Mouse (Mus musculus) heart, adult 2 months (tissue): Measurements from ENCODE around the gene Ypel2. TPM values are rescaled to one million over a fixed set of nuclear protein-coding genes. Genes with fewer than 3 reads are reported as not detected.

Source experiments
- DNase-seq, 2 experiments: peaks; one replicate each; pipeline ENCODE4 v3.0.0; 2021
- H3K27ac ChIP-seq: fragments of 200-600 bp; 2 replicates; pipeline ENCODE4 v1.8.1; 2022
- H3K27me3 ChIP-seq: fragments of 200-500 bp; 2 replicates; pipeline ENCODE4 v1.6.1; 2012; ENCODE audit warnings: mild to moderate bottlenecking, low read length, inconsistent platforms, mixed read lengths; ENCODE audit not compliant: control insufficient read depth, insufficient read depth
- H3K36me3 ChIP-seq: fragments of 200-500 bp; 2 replicates; pipeline ENCODE4 v1.6.1; 2012; ENCODE audit warnings: low read length, inconsistent platforms; ENCODE audit not compliant: control insufficient read depth, insufficient read depth
- H3K4me1 ChIP-seq: fragments of 200-500 bp; 2 replicates; pipeline ENCODE4 v1.6.1; 2011; ENCODE audit warnings: low read length; ENCODE audit not compliant: control insufficient read depth, insufficient read depth
- H3K4me3 ChIP-seq: fragments of 200-600 bp; 2 replicates; pipeline ENCODE4 v1.8.1; 2022
- H3K79me2 ChIP-seq: fragments of 200-500 bp; replicated peaks from 2 replicates; pipeline ENCODE4 v1.6.1; 2012; ENCODE audit warnings: mild to moderate bottlenecking, inconsistent platforms, low read length, moderate library complexity, mixed read lengths; ENCODE audit not compliant: control insufficient read depth, insufficient read depth
- H3K9ac ChIP-seq: fragments of 200-500 bp; 2 replicates; pipeline ENCODE4 v1.6.1; 2012; ENCODE audit warnings: low read depth, mild to moderate bottlenecking, control low read depth, inconsistent platforms, low read length, mixed read lengths
- CTCF ChIP-seq: fragments of 200-600 bp; IDR thresholded peaks from 2 replicates; pipeline ENCODE4 v1.8.1; 2022; ENCODE audit warnings: antibody characterized with exemption, mild to moderate bottlenecking, moderate library complexity
- EP300 ChIP-seq: fragments of 200-500 bp; IDR thresholded peaks from 2 replicates; pipeline ENCODE4 v1.6.1; 2011; ENCODE audit warnings: low read depth, low read length, control low read depth; ENCODE audit not compliant: insufficient read depth
- POLR2A ChIP-seq: fragments of 200-500 bp; IDR thresholded peaks from 2 replicates; pipeline ENCODE4 v1.6.1; 2011; ENCODE audit warnings: mild to moderate bottlenecking, low read depth, low read length, control low read depth; ENCODE audit not compliant: insufficient read depth
- WGBS: fragments of 180-500 bp; shearing (Covaris S2); methylation state at CpG from one replicate; pipeline ENCODE4 v1.1.7; 2018; 5-methylcytosine and 5-hydroxymethylcytosine counted together
- intact Hi-C: fragments of 180-260 bp; cut with DNase I; formaldehyde crosslinking; loops from one replicate; pipeline ENCODE4 v1.15.1; 2025
- polyA plus RNA-seq: library from polyadenylated mRNA; depleted of rRNA; stranded (reverse); fragments of >200 nt; gene quantifications from 2 replicates; pipeline ENCODE4 v1.2.3, GENCODE M21; 2012
- total RNA-seq, 2 experiments: library from RNA; stranded (reverse); gene quantifications; 2 replicates each; pipeline ENCODE4 v1.2.3; 2021

Ypel2 gene
- total and polyA plus RNA-seq, 3 experiments = 7.9 to 26.3 (median 11.6) TPM

DNA sequence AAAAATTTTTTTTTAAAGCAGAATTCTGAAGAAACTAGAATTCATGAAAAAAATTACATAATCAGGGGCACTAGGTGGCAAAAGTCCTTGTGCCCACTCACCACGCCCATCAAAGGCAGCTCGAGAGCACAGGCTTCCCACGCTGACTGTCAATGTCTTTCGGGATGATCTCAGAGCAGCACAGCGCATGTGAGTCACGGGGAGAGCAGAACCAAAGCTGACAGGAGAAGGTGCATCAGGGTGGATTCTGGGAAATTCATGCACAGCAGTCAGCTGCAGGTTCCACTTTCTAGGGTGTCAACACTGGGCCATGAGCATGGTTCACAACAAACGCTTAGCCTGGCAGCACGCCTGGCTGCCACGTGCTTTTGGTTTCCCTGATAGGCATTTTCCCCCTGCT is 79.2 kb downstream of the Ypel2 start:
- DNase-seq = no peak
- H3K36me3 ChIP-seq = no peaks in the 10 kb centered on the region
- no peak overlapping the region for H3K9ac ChIP-seq
- TF ChIP-seq EP300 (no peak), POLR2A (no peak), CTCF (no peak)
- no peaks in the 10 kb centered on the region; the same call in 1 of the 2 replicates for H3K4me1 ChIP-seq
- no peak overlapping the region for H3K4me3 ChIP-seq
- 81% methylated on average over 9 of the region's 9 CpGs for WGBS
- no peak overlapping the region for H3K27ac ChIP-seq
- no peaks in the 10 kb centered on the region for H3K27me3 ChIP-seq
- no peaks in the 10 kb centered on the region for H3K79me2 ChIP-seq
- intact Hi-C loops = no loop called here

DNA sequence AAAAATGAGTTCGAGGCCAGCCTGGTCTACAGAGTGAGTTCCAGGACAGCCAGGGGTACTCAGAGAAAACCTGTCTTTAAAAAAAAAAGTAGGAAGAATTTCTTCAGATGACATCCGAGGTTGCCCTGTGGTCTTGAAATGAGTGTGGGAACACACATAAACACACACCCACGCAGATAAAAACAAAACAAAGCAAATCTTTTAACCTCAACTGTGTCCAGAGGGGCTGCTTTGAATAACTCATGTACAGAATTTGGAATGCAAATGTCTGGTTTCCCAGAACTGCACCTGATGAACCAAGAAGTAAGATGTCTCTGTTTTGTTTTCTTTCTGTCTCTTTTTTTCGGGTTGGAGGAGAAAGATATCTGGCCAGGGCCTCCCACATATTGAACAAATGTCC is 83.3 kb downstream of the Ypel2 start:
- Histone ChIP-seq H3K27ac (no peak overlapping the region), H3K79me2 (no peaks in the 10 kb centered on the region), H3K9ac (no peak overlapping the region), H3K27me3 (no peaks in the 10 kb centered on the region), H3K4me3 (no peak overlapping the region), H3K36me3 (no peaks in the 10 kb centered on the region), H3K4me1 (no peaks in the 10 kb centered on the region)
- whole genome bisulfite sequencing = 73% methylated on average over 4 of the region's 4 CpGs
- no peak for DNase-seq
- intact Hi-C loops = no loop called here
- no peak for TF ChIP-seq CTCF
- TF ChIP-seq EP300 = no peak
- TF ChIP-seq POLR2A = no peak

DNA sequence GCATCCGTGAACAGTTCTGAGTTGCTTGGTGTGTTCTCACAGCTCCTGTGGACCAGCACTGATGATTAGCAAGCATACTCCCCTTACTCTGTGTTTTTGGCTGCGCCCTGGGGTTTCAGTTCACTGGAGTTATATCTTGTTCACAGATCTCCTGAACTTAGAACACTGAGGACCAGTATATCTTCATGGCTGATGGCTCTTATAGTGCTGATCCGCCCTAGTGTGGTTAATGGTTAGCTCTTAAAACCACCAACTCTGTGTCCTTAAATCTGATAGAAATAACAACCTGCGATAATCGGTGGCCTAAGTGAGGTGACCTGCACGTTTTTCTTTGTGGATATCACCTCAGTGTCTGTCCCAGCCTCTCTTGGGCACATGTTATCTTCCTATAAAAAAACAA is 84.5 kb downstream of the Ypel2 start:
- Histone ChIP-seq H3K4me3 (no peak overlapping the region), H3K79me2 (no peaks in the 10 kb centered on the region), H3K4me1 (no peaks in the 10 kb centered on the region), H3K27me3 (no peaks in the 10 kb centered on the region), H3K27ac (no peak overlapping the region), H3K9ac (no peak overlapping the region), H3K36me3 (no peaks in the 10 kb centered on the region)
- intact Hi-C loops = no loop called here
- TF ChIP-seq EP300 (no peak), CTCF (no peak), POLR2A (no peak)
- WGBS = 85% methylated on average over 6 of the region's 6 CpGs
- no peak for DNase-seq

DNA sequence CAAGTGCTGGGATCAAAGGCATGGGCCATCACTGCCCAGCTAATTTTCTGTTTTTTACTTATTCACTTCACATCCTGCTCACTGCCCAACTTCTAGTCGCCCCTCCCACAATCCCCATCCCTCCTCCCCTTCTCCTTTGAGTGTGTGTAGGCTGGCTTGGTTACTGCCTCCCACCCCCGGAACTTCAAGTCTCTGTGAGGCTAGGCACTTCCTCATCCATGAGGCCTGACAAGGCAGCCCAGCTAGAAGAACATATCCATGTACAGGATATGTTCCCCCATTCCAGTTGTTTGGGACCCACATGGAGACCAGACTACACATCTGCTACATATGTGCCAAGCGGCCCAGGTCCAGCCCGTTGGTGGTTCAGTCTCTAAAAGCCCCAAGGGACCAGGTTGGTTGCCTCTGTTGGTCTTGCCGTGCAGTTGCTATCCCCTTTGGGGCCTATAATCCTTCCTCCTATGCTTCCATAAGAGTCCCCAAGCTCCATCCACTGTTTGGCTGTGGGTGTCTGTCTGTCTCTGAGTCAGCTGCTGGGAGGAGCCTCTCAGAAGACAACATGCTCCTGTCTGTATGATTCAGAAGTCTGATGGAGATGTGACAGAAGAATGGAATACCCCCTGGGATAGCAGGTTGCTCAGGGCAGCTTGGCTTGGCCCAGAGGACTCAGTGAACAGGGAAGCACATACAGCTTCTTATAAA is 85.5 kb downstream of the Ypel2 start:
- H3K36me3 ChIP-seq = no peaks in the 10 kb centered on the region
- no peak overlapping the region for H3K27ac ChIP-seq
- TF ChIP-seq POLR2A (no peak), EP300 (no peak), CTCF (no peak)
- 63% methylated on average over 5 of the region's 5 CpGs for WGBS
- H3K4me1 ChIP-seq = no peaks in the 10 kb centered on the region
- no peak overlapping the region for H3K9ac ChIP-seq
- no peaks in the 10 kb centered on the region for H3K27me3 ChIP-seq
- intact Hi-C loops = no loop called here
- no peaks in the 10 kb centered on the region for H3K79me2 ChIP-seq
- no peak for DNase-seq
- H3K4me3 ChIP-seq = no peak overlapping the region

DNA sequence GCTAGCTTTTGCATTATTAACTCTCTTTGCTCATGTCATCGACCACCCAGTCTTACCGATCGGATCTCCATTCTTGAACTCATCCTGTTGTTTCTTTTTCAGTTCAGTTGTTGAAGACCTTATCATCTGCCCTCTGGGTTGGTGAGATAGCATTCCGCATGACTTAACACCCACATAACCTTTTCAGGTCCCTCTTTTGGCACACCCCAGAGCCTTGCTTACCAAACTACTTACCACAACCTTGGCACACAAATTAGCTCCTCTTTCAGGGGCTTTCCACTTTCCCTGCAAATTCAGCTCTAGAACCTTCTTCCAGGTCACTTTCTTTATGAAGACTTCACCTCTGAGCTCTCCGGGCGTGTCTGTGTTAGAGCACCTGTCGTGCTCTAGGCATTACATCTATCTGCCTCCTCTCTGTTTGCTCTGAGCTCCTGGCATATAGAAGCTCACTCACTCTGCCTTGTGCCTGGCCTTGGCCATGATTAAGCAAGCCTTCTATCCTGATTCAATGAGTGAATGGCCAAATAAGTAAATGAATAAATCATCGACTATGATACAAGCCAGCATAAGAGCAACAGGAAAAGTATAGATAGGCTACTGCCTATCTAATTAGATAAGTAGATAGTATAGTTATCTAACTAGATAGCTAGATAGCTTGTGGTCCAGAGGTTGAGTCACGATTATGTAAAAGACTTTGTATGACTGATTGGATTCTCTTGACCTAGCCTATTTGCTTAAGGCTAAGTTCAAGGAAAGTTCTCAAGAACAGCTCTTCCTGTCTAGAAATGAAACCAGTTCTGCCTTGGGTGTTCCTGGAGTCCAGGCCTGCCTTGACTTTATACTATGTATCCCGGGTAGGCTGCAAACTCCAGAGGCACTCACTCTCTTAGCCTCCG is 86.5 kb downstream of the Ypel2 start:
- WGBS = 90% methylated on average over 11 of the region's 11 CpGs
- Histone ChIP-seq H3K27me3 (no peaks in the 10 kb centered on the region), H3K9ac (no peak overlapping the region), H3K36me3 (no peaks in the 10 kb centered on the region), H3K4me3 (no peak overlapping the region), H3K79me2 (no peaks in the 10 kb centered on the region), H3K27ac (no peak overlapping the region), H3K4me1 (no peaks in the 10 kb centered on the region)
- TF ChIP-seq EP300 (no peak), POLR2A (no peak), CTCF (no peak)
- intact Hi-C loops = no loop called here
- no peak for DNase-seq

DNA sequence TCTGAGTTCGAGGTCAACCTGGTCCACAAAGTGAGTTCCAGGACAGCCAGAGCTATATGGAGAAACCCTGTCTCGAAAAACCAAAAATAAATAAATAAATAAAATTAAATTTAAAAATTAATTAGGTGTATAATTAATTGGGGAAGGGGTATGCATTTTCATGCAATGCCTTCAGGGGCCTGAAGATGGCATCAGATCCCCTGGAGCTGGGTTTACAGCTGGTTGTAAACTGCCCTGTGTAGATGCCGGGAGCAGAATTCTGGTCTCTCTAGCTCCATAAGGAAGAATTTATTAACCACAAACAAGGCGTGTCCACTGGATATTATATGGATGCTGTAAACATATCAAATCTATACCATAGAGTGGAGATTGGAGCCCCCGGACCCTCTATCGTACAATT is 87.2 kb downstream of the Ypel2 start:
- TF ChIP-seq CTCF (peak; percentile 60), POLR2A (no peak)
- H3K36me3 ChIP-seq = no peaks in the 10 kb centered on the region
- no peaks in the 10 kb centered on the region for H3K4me1 ChIP-seq
- H3K27ac ChIP-seq = no peak overlapping the region
- no peak overlapping the region for H3K4me3 ChIP-seq
- intact Hi-C loops = no loop called here
- 96% methylated on average over 6 of the region's 6 CpGs for WGBS
- DNase-seq = no peak
- H3K27me3 ChIP-seq = no peaks in the 10 kb centered on the region
- no peak overlapping the region for H3K9ac ChIP-seq
- no peaks in the 10 kb centered on the region for H3K79me2 ChIP-seq
